17 mouse cellular contexts compared by ENCODE assay signal in genomic region chr12:110483761-110484160, GRCm38 (mm10). TPM values are rescaled to one million over a fixed set of nuclear protein-coding genes. Genes with fewer than 3 reads are reported as not detected.
DNase-seq lines count a peak whose midpoint lies in the region; ATAC-seq and TF ChIP-seq lines count a peak whose summit lies in the region.
"Had no signal": no experiment of that assay in that cellular context is flagged by ENCODE, and none has a peak within 500 bp of the region (broad histone marks: within the 10 kb centered on the region; RNA-seq: fewer than 3 reads in every experiment).

No protein-coding gene starts in this region.

- H3K4me1 ChIP-seq in hindbrain, embryonic 10.5 days (replicated peaks), result peaks cover 41% of the 10 kb centered on the region
- H3K4me1 ChIP-seq in hindbrain, postnatal 0 days (ENCODE audit: insufficient read depth, low read length), result peaks cover 19% of the 10 kb centered on the region
- peaks cover 89% of the 10 kb centered on the region for H3K4me1 ChIP-seq in E14TG2a.4 (replicated peaks; ENCODE audit: low read depth, low read length)
- H3K4me1 ChIP-seq in liver, embryonic 16.5 days (ENCODE audit: control insufficient read depth, low read depth, low read length), result peaks cover 35% of the 10 kb centered on the region

- H3K9ac ChIP-seq in hindbrain, postnatal 0 days (replicated peaks; ENCODE audit: low read length), result no peak overlapping the region
- no peak overlapping the region for H3K9ac ChIP-seq in liver, embryonic 16.5 days (ENCODE audit: low read depth, low read length)
- H3K9ac ChIP-seq: embryonic facial prominence, embryonic 15.5 days; hindbrain, embryonic 12.5 days; neural tube, embryonic 15.5 days had no signal

- H3K36me3 ChIP-seq in hindbrain, embryonic 10.5 days, result peaks cover 21% of the 10 kb centered on the region
- no peaks in the 10 kb centered on the region; the same call in 1 of the 2 replicates for H3K36me3 ChIP-seq in hindbrain, postnatal 0 days (ENCODE audit: insufficient read depth, low read length)
- H3K36me3 ChIP-seq in E14TG2a.4 (ENCODE audit: insufficient read depth, low read length), result peaks cover 40% of the 10 kb centered on the region
- no peaks in the 10 kb centered on the region for H3K36me3 ChIP-seq in liver, embryonic 16.5 days (ENCODE audit: control insufficient read depth, insufficient read depth)

- ATAC-seq in hindbrain, postnatal 0 days, result no peak
- no peak for ATAC-seq in liver, embryonic 16.5 days (ENCODE audit: low read depth)
- ATAC-seq: forebrain, embryonic 16.5 days had no signal

- no peaks in the 10 kb centered on the region for H3K27me3 ChIP-seq in hindbrain, embryonic 10.5 days (ENCODE audit: insufficient read depth, poor library complexity, severe bottlenecking)
- H3K27me3 ChIP-seq in hindbrain, postnatal 0 days (ENCODE audit: insufficient read depth, low read length), result no peaks in the 10 kb centered on the region
- no peaks in the 10 kb centered on the region for H3K27me3 ChIP-seq in E14TG2a.4 (ENCODE audit: insufficient read depth, low read length)
- H3K27me3 ChIP-seq in liver, embryonic 16.5 days (ENCODE audit: control insufficient read depth, insufficient read depth, low read depth, low read length), result no peaks in the 10 kb centered on the region
- H3K27me3 ChIP-seq: embryonic facial prominence, embryonic 15.5 days; hindbrain, embryonic 12.5 days; neural tube, embryonic 15.5 days had no signal

- no peak overlapping the region for H3K4me2 ChIP-seq in hindbrain, postnatal 0 days (ENCODE audit: low read depth, low read length)
- peak overlapping the region; percentile 82; the same call in 1 of the 2 replicates for H3K4me2 ChIP-seq in liver, embryonic 16.5 days (ENCODE audit: low read depth, low read length)
- H3K4me2 ChIP-seq: hindbrain, embryonic 12.5 days had no signal

- H3K27ac ChIP-seq in hindbrain, embryonic 10.5 days, result peak overlapping the region; percentile 35; the same call in 1 of the 2 replicates
- no peak overlapping the region for H3K27ac ChIP-seq in hindbrain, postnatal 0 days
- no peak overlapping the region for H3K27ac ChIP-seq in liver, embryonic 16.5 days (ENCODE audit: low read length)
- H3K27ac ChIP-seq: embryonic facial prominence, embryonic 15.5 days; hindbrain, embryonic 12.5 days; neural tube, embryonic 15.5 days had no signal

- H3K9me3 ChIP-seq in hindbrain, embryonic 10.5 days, result no peaks in the 10 kb centered on the region
- H3K9me3 ChIP-seq in hindbrain, postnatal 0 days (ENCODE audit: low read length), result no peaks in the 10 kb centered on the region
- no peaks in the 10 kb centered on the region for H3K9me3 ChIP-seq in E14TG2a.4 (ENCODE audit: low read length)
- H3K9me3 ChIP-seq in liver, embryonic 16.5 days (replicated peaks; ENCODE audit: control insufficient read depth, low read length), result no peaks in the 10 kb centered on the region
- H3K9me3 ChIP-seq: embryonic facial prominence, embryonic 15.5 days; hindbrain, embryonic 12.5 days; neural tube, embryonic 15.5 days had no signal

- DNase-seq in hindbrain, embryonic 10.5 days (ENCODE audit: low spot score), result no peak
- no peak for DNase-seq in hindbrain, postnatal 0 days (ENCODE audit: low spot score)
- peak; percentile 83 for DNase-seq in R1 (ENCODE audit: low read depth, low spot score)
- DNase-seq in spleen, postnatal 10 days (ENCODE audit: low spot score in 2 of 2), result no peak
- DNase-seq in cerebellum, postnatal 14 days, result no peak
- DNase-seq in left cerebral cortex, adult 8-10 months (ENCODE audit: low spot score in 2 of 2), result no peak
- DNase-seq: cerebellum, postnatal 10 days; gastrocnemius, postnatal 14 days; layer of hippocampus, postnatal 36 days; lung, postnatal 14 days; right cerebral cortex, postnatal 14 days had no signal

- 32% methylated on average over 6 of the region's 6 CpGs for WGBS in hindbrain, embryonic 10.5 days
- WGBS in hindbrain, postnatal 0 days, result 42% methylated on average over 6 of the region's 6 CpGs
- 54% methylated on average over 6 of the region's 6 CpGs for WGBS in liver, embryonic 16.5 days (ENCODE audit: insufficient replicate concordance)

- TF ChIP-seq CTCF in hindbrain, postnatal 0 days (IDR thresholded peaks at IDR 0.05; ENCODE audit: low read depth), result no peak
- no peak for TF ChIP-seq CTCF in E14TG2a.4 (conservative IDR thresholded peaks at IDR 0.05; ENCODE audit: low read length)

- peak overlapping the region; percentile 71; the same call in 1 of the 2 replicates for H3K4me3 ChIP-seq in hindbrain, embryonic 10.5 days
- no peak overlapping the region for H3K4me3 ChIP-seq in hindbrain, postnatal 0 days (ENCODE audit: low read length)
- peak overlapping the region; percentile 85 for H3K4me3 ChIP-seq in E14TG2a.4 (replicated peaks; ENCODE audit: low read length)
- H3K4me3 ChIP-seq in liver, embryonic 16.5 days (ENCODE audit: low read depth, low read length), result no peak overlapping the region
- H3K4me3 ChIP-seq: embryonic facial prominence, embryonic 15.5 days; hindbrain, embryonic 12.5 days; neural tube, embryonic 15.5 days had no signal

RNA-seq across cellular contexts. Expression of gene Ppp2r5c, which starts 36.8 kb away (rescaled TPM):
- 139 and 146 TPM in 2 replicates for polyA plus RNA-seq in hindbrain, embryonic 10.5 days (2016; fragmentation: Nextera tagmentation; extraction: Ambion mirVana)
- total RNA-seq in hindbrain, postnatal 0 days (2014; rRNA removed), result 108 and 118 TPM in 2 replicates
- 162 and 163 TPM in 2 replicates for polyA plus RNA-seq in hindbrain, postnatal 0 days (2015; fragmentation: Nextera tagmentation; extraction: Ambion mirVana)
- polyA plus RNA-seq in liver, embryonic 16.5 days (2015; fragmentation: Nextera tagmentation; extraction: Ambion mirVana), result 59.4 and 65.0 TPM in 2 replicates
- 100 to 1,000 TPM; 247 to 274 (median 263) TPM for total RNA-seq in left cerebral cortex, adult 8-10 months (2022)

Comparison
In these comparisons a context has a peak if more than half of its experiments do, and no peak if none do; other contexts are left out.
1. H3K4me3 ChIP-seq: peak in hindbrain, embryonic 10.5 days (single experiment) and E14TG2a.4 (single experiment); none in hindbrain, postnatal 0 days (single experiment) and liver, embryonic 16.5 days (single experiment).